Mouse (Mus musculus): ENCODE results near the gene Zscan2.

The Zscan2 gene

DNA sequence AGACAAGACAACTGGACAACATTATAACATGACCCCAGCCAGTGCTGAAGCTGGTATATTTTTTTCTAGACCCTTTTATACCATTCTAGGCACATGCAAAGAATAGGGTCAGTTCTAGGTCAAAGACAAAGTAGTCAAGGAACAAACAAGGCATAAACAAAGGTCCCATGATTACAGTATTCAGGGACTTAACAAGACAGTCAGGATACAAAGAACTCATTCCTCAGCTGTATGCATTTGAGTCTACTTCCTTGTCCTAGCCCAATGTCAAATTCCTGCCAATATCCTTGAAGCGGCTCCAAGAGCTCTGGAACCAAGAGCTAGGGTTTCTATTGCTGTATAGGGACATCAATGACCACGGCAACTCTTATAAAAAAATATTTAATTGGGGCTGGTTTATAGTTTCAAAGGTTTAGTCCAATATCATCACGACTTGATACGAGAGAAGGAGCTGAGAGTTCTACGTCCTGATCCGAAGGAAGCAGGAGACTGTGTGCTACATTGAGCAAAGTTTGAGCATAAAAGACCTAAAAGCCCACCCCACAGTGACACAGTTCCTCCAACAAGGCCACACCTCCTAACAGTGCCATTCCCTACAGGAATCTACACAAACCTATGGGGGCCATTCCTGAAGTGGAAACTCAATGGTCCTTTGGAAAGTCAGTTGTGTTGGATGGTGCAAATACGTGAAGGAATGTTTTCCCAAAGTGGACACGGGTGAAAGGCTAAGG is 16.6 kb upstream of the Zscan2 start:
- no peak for DNase-seq (ENCODE audit: low read depth, low spot score)

DNA sequence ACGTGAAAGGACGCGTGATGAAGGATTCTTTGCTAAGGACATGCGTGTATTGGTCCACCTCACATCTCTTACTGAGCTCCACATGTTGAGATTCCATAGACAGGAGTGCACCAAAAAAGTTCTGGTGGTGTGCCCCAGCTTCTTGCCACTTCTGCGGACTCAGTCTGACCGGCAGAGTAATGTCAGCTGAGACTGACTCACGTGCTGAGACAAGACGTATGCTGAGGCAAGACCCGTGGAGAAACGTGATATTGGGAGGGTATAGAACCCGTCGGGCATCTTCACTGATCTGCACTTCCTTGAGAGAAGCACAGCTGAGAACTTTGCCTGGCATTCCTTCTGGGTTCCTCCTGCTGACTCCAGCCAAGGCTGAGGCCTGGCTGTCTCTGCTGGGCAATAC is 16.0 kb upstream of the Zscan2 start:
- no peak for DNase-seq (ENCODE audit: low read depth, low spot score)

DNA sequence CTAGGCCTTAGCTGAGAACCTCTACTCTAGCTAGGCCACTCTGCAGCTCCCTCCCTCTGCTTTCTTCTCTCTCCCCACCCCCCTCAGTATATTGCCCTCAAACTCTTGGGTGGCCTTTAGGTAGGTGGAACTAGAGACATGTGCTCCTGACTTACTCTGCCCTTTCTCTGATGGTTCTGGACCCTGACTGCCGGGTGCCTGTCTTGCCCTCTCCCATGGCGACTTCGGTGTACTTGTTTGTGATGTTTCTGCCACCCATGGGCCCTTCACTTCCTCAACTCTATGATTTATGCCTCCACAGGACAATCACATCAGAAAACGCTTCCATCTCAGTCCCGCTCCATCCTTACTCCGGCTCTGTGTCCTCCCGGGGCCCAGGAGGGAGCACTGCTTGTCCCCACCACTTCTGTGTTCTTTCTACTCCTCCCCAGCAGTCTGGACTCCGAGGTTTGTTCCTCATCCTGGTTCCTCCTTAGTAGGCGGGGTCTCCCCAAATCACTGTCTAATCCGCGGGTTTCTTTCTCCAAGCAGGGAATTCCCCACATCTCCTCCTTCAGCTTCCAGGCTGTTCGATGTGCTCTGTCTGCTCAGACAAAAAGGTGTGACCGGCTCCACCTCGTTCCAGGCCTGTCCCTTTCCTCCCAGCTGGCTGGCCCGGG is 15.0 kb upstream of the Zscan2 start:
- no peak for DNase-seq (ENCODE audit: low read depth, low spot score)

DNA sequence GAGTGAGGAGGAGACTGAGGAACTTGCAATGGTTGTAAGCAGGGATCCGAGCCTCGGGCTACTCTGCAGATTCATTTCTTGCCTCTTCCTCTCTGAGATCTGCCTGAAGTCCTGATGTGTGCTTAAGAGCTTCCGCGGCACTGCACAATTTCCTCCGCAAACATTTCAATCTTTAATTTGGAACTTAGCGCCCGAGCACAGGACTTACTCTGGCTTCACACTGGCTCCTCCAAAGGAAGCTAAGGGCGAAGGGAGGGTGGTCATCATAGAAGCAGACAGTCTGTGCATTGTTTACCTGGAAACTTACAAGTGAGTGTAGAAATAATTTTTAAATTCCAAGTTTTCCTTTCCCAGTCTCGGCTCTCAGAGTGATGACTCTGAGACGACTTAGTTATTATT is 14.4 kb upstream of the Zscan2 start:
- DNase-seq (ENCODE audit: low read depth, low spot score) = no peak

DNA sequence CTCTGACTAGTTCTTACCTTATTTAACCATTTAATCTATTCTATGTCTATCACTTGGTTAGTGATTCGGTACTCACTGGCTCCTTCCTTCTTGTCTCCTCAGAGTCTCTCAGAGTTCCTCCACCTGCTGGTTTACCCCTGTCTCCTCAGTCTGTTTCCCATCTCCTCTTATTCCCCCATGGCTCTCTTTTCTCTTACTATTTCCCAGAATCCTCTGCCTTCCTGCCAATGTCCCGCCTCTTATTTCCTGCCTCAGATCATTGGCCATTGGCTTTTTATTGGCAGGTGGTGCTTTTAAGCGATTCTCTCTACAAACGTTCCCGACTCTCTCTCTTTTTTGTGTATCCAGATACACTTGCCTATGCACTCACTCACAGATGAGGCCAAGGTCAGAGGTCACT is 14.0 kb upstream of the Zscan2 start:
- no peak for DNase-seq (ENCODE audit: low read depth, low spot score)

DNA sequence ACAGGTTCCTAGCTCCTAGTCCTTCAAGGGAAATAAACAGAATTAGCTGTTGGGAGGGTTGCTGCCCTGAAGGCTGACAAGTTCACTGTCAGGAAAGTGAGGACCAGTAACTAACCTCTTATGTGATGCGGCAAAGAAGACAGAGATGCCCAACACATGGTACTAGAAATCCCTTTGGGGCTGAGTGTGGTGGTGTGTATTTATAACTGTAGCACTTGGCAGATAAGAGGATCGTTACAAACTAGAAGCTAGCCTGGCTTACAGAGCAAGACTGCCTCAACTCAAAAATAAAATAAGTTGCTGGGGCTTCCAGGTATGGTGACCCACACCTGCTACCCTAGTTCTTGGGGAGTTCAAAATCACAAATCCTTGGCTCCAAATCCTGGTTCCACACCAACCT is 11.5 kb upstream of the Zscan2 start:
- no peak for DNase-seq (ENCODE audit: low read depth, low spot score)

DNA sequence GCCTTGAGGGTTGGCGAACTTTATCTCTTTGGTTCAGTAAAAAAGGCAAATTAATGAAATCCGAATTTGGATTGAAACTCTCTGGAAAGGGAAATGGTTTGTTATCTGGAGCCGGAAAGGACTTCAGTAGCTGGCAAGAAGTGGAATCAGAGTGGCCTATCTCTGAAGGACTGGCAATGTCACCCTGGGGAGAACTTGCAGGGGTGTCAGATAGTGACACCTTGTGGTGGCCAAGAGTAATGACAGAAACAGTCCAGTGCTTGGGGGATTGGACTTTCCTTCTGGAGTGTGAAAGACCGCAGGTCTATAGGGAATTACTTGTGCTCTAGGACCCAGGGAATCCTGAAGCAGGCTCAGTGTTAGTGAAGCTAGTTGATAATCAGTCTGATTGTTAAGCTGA is 11.0 kb upstream of the Zscan2 start:
- DNase-seq (ENCODE audit: low read depth, low spot score) = no peak

DNA sequence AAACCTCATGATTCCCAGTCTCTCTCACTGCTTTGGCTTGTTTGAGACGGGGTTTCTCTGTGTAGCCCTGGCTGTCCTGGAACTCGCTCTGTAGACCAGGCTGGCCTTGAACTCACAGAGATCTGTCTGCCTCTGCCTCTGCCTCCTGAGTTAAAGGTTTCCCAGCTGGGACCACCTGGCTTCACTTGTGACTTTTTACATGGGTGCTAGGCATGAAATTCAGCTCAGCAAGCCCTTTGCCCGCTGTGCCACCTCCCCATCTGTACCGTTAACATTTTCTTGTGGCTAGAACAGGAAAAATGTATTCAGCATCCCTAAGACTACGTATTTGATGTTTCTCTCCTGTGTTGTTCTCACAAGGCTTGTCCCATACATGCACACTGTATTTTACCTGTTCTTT is 10.2 kb upstream of the Zscan2 start:
- no peak for DNase-seq (ENCODE audit: low read depth, low spot score)

DNA sequence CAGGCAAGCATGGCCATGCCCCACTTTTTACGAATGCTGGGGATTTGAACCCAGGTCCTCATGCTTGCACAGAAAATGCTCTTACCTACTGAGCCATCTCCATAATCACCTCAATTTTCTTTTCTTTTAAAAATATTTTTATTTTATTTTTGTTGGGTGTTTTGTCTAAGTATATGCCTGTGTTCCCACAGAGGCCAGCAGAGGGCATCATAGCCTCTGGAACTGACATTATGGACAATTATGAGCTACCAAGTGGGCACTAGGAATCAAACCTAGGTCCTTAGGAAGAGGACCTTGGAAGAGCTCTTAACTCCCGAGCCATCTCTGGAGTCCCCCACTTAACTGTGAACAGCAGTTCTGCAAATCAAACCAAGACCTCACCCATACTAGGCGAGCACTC is 7.5 kb upstream of the Zscan2 start:
- DNase-seq (ENCODE audit: low read depth, low spot score) = no peak

DNA sequence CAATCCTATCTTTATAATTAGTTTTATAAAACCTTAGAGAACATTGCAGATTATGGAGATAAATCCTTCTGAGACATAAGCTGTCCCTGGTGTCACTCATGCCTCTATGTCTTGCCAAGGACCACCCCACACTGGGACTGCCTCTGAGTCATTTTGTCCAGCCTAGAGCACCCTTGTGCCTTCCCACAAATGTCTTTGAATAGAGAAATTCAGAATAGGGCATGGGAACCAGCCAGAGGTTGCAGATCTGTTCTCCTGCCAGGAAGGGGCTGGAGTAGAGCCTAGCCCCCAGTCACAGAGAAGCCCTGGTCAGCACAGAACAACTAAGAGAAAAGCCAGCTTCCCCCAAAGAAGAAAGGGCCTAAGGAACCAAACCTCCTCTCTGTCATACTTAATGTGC is 5.4 kb upstream of the Zscan2 start:
- DNase-seq (ENCODE audit: low read depth, low spot score) = no peak

DNA sequence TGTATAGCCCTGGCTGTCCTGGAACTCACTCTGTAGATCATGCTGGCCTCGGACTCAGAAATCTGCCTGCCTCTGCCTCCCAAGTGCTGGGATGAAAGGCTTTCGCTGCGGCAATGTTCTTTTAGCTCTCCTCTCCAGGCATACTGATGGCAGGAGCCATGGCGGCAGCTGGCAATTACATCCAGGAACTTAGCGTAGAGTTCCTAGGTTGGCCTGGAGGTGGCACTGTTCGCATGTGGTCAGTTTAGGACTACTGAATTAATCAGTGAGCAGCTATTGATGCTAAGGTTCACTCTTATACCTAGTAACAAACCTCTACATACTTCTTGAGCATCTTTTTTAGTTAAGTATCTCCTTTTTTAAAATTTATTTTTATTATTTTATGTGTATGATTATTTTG is 3.5 kb upstream of the Zscan2 start:
- DNase-seq (ENCODE audit: low read depth, low spot score) = no peak

DNA sequence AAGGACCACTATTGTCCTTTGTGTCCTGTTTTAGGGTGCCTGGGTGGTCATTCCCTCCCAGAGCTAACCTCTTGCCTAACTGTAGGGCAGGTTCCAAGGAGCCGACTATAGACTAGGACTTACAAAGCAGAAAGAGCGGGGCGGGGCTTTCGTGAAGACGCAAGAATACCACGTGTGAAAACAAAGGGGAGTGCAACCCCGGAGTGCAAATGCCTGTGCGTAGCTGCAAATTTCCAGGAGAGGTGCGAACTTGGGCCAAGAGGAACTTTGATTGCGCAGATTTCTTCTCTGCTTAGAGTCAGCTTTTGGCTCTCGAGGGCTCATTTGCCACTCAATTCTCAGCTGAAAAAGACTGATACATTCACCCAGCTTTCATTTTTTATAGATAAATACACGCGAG is 493 bp upstream of the Zscan2 start:
- DNase-seq (ENCODE audit: low read depth, low spot score) = no peak

DNA sequence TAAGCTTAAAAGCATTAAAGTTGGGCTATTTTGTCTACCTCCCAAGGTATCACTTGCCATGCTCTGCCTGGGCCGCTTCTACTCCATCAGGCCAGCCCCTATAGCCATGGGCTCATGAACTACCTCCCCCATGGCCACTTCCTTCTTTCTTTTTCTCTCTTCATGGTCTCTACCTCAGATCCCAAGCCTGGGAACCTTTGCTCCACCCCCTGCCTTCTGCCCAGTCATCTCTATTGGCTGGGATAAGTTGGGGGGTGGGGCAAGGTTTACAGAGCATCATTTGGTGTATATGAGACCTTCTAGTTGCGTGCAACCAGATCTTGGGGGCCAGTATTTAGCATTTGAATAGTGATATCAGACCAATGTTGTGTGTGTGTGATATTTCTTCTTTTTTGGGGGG is 1.8 kb downstream of the Zscan2 start:
- DNase-seq (ENCODE audit: low read depth, low spot score) = no peak

DNA sequence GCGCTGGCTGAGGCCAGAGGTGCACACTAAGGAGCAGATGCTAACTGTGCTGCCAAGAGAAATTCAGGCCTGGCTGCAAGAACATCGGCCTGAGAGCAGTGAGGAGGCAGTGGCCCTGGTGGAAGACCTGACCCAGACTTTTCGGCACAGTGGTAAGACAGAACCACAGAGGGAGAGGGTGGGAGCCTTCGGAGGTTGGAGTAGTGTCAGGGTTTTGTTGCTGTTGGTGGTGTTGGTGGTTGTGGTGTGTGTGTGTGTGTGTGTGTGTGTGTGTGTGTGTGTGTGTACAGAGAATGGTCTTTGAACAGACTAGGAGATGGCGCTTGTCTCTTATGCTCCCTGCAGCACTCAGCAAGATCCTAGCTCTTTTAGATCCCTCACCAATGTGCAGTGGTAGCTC is 2.8 kb downstream of the Zscan2 start:
- DNase-seq (ENCODE audit: low read depth, low spot score) = no peak

DNA sequence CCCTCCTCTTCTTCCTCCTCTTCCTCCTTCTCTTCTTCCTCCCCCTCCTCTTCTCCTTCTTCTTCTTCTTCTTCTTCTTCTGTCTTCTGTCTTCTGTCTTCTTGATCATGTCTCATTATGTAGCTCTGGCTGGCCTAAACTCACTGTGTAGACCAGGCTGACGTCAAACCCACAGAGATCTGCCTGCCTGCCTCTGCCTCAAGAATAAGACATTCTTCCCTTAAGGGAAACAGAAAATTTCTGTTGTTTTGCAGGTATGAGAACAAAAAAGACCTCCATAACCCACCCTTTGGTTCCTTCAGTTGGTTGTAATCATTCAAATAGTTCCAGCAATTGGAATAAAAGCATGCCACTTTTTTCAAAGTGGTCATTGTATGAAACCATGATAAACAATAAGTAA is 3.4 kb downstream of the Zscan2 start:
- no peak for DNase-seq (ENCODE audit: low read depth, low spot score)

DNA sequence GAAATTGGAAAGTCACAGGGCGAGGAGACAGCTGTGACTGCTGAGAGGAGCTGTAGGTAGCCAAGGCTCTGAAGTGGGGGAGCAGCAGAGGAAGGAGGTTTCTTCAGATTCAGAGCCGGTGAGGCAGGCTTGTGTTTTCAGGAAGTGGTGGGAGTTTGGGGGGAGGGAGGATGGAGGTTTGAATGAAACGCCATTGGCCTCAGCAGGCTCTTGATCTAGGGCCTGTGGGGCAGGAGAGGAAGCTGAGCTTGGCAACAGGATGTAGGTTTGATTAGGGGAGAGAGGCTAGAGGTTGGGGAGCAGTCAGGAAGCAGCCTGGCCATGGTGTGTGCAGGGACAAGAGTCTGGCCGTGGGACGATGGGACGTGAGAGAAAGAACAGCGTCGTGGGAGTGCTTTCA is 4.1 kb downstream of the Zscan2 start:
- DNase-seq (ENCODE audit: low read depth, low spot score) = no peak

DNA sequence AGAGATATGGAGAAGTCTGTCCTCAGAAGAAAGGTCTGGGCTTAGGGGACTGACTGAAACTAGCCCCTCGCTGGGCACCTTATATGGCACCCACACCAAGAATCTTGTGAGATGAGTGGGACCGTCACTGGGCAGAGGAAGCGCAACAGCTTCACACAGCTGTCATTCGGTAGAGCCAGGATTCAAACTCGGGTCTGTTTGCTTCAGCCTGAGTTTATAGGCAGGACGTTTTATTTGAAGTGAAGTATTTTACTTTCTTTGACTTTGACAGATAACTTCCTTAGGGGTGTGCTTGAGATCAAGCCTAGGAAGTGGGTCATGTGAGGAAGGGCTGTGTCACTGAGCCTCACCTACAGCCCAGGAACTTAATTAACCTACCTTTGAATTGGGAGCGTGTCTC is 4.8 kb downstream of the Zscan2 start:
- DNase-seq (ENCODE audit: low read depth, low spot score) = no peak

DNA sequence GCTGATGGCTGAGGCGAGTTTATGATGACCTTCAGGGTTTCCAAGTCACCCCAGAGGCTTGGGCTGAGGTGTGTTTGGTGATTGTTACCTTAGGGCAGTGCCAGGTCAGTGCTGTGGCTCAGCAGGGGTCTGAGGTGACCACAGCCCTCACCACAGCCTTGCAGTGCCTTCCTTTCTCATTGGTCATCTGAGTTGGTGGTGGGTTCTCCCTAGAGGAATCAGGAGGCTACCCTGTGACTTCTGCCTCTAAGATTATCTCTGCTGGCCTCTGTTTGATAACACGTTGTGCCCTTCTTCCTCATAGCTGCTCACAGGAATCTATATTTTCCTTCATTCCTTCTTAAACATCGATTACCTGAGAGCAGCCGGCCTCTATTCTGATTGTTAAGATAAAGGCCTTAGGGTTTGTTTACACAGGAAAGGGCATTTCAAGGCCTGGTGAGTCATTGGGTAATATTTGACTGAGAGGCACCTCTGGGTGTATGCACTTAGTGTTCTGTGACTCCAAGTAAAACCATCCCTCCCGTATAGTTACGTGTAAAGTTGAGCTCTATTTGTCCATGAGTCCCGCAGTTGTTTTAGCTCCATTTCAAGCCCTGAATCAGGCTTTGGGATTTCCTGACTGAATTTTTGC is 5.9 kb downstream of the Zscan2 start:
- no peak for DNase-seq (ENCODE audit: low read depth, low spot score)

DNA sequence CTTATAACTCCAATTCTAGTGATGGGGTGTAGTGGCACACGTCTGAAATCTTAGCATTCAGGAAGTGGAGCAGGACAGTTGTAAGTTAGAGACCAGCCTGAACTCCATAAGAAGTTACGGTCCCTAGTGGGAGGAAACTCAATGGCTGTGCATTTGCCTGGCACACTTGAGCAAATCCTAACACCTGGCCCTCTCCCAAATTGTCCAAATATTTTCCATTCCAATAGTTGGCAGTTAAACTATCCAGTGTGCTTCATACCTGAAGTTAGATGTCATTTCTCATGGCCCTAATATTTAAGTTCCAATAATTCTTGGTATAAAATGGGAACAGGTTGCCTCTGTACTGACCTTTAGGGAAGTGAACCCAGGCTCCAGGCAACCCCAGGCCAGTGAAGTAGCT is 8.0 kb downstream of the Zscan2 start:
- DNase-seq (ENCODE audit: low read depth, low spot score) = no peak

DNA sequence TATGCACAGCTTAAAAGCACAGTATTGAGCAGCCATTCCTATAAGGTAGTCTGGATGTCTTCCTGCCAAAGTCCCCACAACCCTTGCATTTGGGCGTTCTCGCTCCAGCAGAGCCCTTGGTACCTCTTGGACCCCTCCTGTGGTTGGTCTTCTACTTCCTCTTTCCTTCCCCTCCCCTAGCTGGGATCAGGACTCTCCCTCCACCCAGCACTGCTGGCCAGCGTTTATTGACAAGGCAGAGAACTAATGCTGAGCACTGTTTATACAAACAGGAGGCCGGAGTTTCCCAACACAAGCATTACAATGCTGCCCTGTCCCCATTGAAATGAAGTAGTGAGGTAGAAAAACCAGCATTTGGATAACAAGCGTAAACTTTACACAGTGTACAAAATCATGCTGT is 12.3 kb downstream of the Zscan2 start:
- DNase-seq (ENCODE audit: low read depth, low spot score) = no peak

DNA sequence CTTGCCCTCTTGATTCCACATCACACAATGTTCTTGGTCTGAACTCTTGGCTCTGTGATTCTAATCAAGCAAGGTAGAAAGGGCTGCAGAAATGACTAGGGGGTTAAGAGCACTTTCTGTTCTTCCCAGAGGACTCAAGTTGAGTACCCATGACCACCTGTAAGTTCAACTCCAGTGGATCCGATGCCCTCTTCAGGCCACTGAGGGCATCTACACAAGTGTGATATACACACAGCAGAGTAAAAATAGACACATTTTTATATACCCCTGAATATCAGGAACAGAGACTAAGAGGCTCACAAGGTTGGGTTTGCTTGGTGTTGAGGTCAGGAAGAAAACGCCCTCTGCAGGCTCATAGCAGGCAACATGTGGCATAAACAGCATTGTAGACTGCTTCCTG is 12.9 kb downstream of the Zscan2 start:
- DNase-seq (ENCODE audit: low read depth, low spot score) = no peak

DNA sequence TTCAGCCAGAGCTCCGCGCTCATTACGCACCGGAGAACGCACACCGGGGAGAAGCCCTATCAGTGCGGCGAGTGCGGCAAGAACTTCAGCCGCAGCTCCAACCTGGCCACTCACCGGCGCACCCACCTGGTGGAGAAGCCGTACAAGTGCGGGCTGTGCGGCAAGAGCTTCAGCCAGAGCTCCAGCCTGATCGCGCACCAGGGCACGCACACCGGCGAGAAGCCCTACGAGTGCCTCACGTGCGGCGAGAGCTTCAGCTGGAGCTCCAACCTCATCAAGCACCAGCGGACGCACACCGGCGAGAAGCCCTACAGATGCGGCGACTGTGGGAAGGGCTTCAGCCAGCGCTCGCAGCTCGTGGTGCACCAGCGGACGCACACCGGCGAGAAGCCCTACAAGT is 15.0 kb downstream of the Zscan2 start:
- DNase-seq (ENCODE audit: low read depth, low spot score) = no peak

DNA sequence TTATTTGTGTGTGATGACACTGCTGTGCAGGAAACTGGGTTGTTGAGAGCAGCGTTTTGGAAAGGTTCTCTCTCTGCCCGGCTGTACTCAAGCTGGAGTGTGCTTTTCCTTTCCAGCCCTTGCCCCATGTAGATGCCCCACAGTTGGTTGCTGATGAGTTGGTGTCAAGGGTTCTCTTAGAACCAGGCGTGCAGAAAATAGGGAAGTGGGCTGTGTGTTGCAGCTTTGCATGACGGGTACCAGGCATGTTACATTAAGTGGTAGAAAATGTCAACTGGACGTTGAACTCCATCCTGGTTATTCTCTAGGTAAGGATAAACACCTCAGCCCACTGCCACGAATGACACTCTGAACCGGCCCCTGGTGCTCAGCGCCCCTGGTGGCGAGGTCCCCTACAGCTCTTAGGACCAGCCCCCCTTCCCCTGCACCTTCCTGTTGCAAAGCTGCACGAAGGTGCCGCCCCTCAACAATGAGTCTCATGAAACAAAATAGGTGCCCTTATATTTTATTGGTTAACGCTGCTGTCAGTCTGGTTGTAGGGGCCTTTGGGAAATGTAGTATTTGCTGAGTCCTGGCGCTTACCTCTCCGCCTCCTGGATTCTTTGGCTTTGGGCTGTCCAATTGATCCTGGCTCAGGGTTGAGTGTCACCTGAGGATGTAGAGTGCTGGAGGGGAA is 22.2 kb downstream of the Zscan2 start:
- peak; percentile 94 for DNase-seq (ENCODE audit: low read depth, low spot score)
